ENCODE assay signal across 9 mouse cellular contexts in genomic region chr11:84957591-84958270, GRCm38 (mm10). TPM values are rescaled to one million over a fixed set of nuclear protein-coding genes. Genes with fewer than 3 reads are reported as not detected.
DNase-seq lines count a peak whose midpoint lies in the region; ATAC-seq and TF ChIP-seq lines count a peak whose summit lies in the region.
"Had no signal": no experiment of that assay in that cellular context is flagged by ENCODE, and none has a peak within 500 bp of the region (broad histone marks: within the 10 kb centered on the region; RNA-seq: fewer than 3 reads in every experiment).

TSS of gene Car4 (plus strand) at chr11:84957786.

- ATAC-seq in forebrain, embryonic 11.5 days (replicated peaks; ENCODE audit: low FRiP score) = no peak
- ATAC-seq in hindbrain, embryonic 11.5 days (ENCODE audit: low FRiP score) = no peak
- ATAC-seq in stomach, postnatal 0 days (ENCODE audit: low FRiP score, low TSS enrichment) = no peak

- no peaks in the 10 kb centered on the region for H3K9me3 ChIP-seq in forebrain, embryonic 11.5 days (ENCODE audit: control insufficient read depth, low read length)
- H3K9me3 ChIP-seq in hindbrain, embryonic 11.5 days (ENCODE audit: control insufficient read depth, low read length) = no peaks in the 10 kb centered on the region
- no peaks in the 10 kb centered on the region for H3K9me3 ChIP-seq in stomach, postnatal 0 days (ENCODE audit: control insufficient read depth, low read length)

- H3K4me1 ChIP-seq in forebrain, embryonic 11.5 days (replicated peaks; ENCODE audit: control insufficient read depth, insufficient read depth, low read length) = peaks cover 7% of the 10 kb centered on the region; the same call in 1 of the 2 replicates
- H3K4me1 ChIP-seq in hindbrain, embryonic 11.5 days (replicated peaks; ENCODE audit: control insufficient read depth, insufficient read depth, low read length) = peaks cover 7% of the 10 kb centered on the region; the same call in 1 of the 2 replicates
- 0 out of 2 replicates have a peak, but pooled peaks cover 2% of the 10 kb centered on the region for H3K4me1 ChIP-seq in stomach, postnatal 0 days (replicated peaks; ENCODE audit: control insufficient read depth, insufficient read depth)

- no peaks in the 10 kb centered on the region for H3K36me3 ChIP-seq in forebrain, embryonic 11.5 days (ENCODE audit: control insufficient read depth, insufficient read depth, low read length)
- H3K36me3 ChIP-seq in hindbrain, embryonic 11.5 days (ENCODE audit: control insufficient read depth, insufficient read depth, low read length) = no peaks in the 10 kb centered on the region
- H3K36me3 ChIP-seq in stomach, postnatal 0 days (ENCODE audit: control insufficient read depth, insufficient read depth, low read length) = no peaks in the 10 kb centered on the region

- no peak for TF ChIP-seq EP300 in stomach, postnatal 0 days (optimal IDR thresholded peaks at IDR 0.05)

- H3K27me3 ChIP-seq in forebrain, embryonic 11.5 days (ENCODE audit: control insufficient read depth, insufficient read depth, low read length) = peaks cover 31% of the 10 kb centered on the region
- peaks cover 26% of the 10 kb centered on the region for H3K27me3 ChIP-seq in hindbrain, embryonic 11.5 days (ENCODE audit: control insufficient read depth, insufficient read depth, low read length)
- H3K27me3 ChIP-seq in stomach, postnatal 0 days (ENCODE audit: control insufficient read depth, insufficient read depth, low read length) = no peaks in the 10 kb centered on the region

- H3K4me3 ChIP-seq in forebrain, embryonic 11.5 days (ENCODE audit: low read depth, low read length) = peak within 1 kb of the TSS; percentile 25
- peak within 1 kb of the TSS; percentile 32 for H3K4me3 ChIP-seq in hindbrain, embryonic 11.5 days (ENCODE audit: low read depth, low read length)
- peak within 1 kb of the TSS; percentile 17; the same call in 1 of the 2 replicates for H3K4me3 ChIP-seq in stomach, postnatal 0 days (ENCODE audit: low read depth, low read length)

- TF ChIP-seq CTCF in stomach, postnatal 0 days (IDR thresholded peaks at IDR 0.05; ENCODE audit: low read depth) = no peak

- H3K27ac ChIP-seq in forebrain, embryonic 11.5 days (ENCODE audit: low read depth, low read length) = no peak within 1 kb of the TSS
- no peak within 1 kb of the TSS for H3K27ac ChIP-seq in hindbrain, embryonic 11.5 days (ENCODE audit: low read depth, low read length)
- H3K27ac ChIP-seq in stomach, postnatal 0 days (replicated peaks) = no peak within 1 kb of the TSS

- under 1% methylated on average over 49 of the region's 49 CpGs for WGBS in forebrain, embryonic 11.5 days
- under 1% methylated on average over 48 of the region's 49 CpGs for WGBS in hindbrain, embryonic 11.5 days
- WGBS in stomach, postnatal 0 days = 1% methylated on average over 46 of the region's 49 CpGs

- peak within 1 kb of the TSS; percentile 55 for H3K4me2 ChIP-seq in forebrain, embryonic 11.5 days (ENCODE audit: low read depth, low read length, severe bottlenecking)
- peak within 1 kb of the TSS; percentile 53 for H3K4me2 ChIP-seq in hindbrain, embryonic 11.5 days (replicated peaks; ENCODE audit: low read depth, low read length)
- peak within 1 kb of the TSS; percentile 23 for H3K4me2 ChIP-seq in stomach, postnatal 0 days (replicated peaks; ENCODE audit: low read depth)

- H3K9ac ChIP-seq in forebrain, embryonic 11.5 days (ENCODE audit: low read length) = no peak within 1 kb of the TSS; the same call in 1 of the 2 replicates
- H3K9ac ChIP-seq in hindbrain, embryonic 11.5 days (ENCODE audit: low read depth, low read length) = 0 out of 2 replicates have a peak within 1 kb of the TSS, but pooled peaks have one; percentile 15
- H3K9ac ChIP-seq in stomach, postnatal 0 days (ENCODE audit: low read length) = no peak within 1 kb of the TSS

- peak; percentile 49 for DNase-seq in right cerebral cortex, adult 18-20 months
- no peak for DNase-seq in right cerebral cortex, postnatal 4 days
- DNase-seq in forebrain, embryonic 11.5 days (ENCODE audit: low spot score) = peak; percentile 64
- DNase-seq in hindbrain, embryonic 11.5 days (ENCODE audit: low spot score) = peak; percentile 50
- no peak for DNase-seq in layer of hippocampus, postnatal 10 days (ENCODE audit: low spot score in 2 of 2)
- DNase-seq in lung, postnatal 25 days (ENCODE audit: low spot score) = peak; percentile 32
- peak; percentile 17 for DNase-seq in stomach, postnatal 0 days (ENCODE audit: low spot score)
- DNase-seq in urinary bladder, adult 18-20 months (ENCODE audit: low spot score in 2 of 2) = no peak

RNA-seq across cellular contexts. Expression of gene Car4, which starts in this region (rescaled TPM):
- polyA plus RNA-seq in forebrain, embryonic 11.5 days (2014; fragmentation: Nextera tagmentation; extraction: Ambion mirVana) = 1.3 and 1.4 TPM in 2 replicates
- polyA plus RNA-seq in hindbrain, embryonic 11.5 days (2014; fragmentation: Nextera tagmentation; extraction: Ambion mirVana) = 3.0 and 3.7 TPM in 2 replicates
- total RNA-seq in layer of hippocampus, postnatal 10 days (2021) = 10 to 100 TPM; 56.8 to 63.0 TPM
- 1.3 and 1.5 TPM in 2 replicates for polyA plus RNA-seq in stomach, postnatal 0 days (2015; fragmentation: Nextera tagmentation; extraction: Ambion mirVana)
- polyA plus RNA-seq: liver, embryonic 16.5 days had no signal

Comparison
In these comparisons a context has a peak if more than half of its experiments do, and no peak if none do; other contexts are left out.
1. DNase-seq: peak in right cerebral cortex, adult 18-20 months (single experiment), forebrain, embryonic 11.5 days (single experiment), hindbrain, embryonic 11.5 days (single experiment), lung, postnatal 25 days (single experiment) and stomach, postnatal 0 days (single experiment); none in right cerebral cortex, postnatal 4 days (single experiment), layer of hippocampus, postnatal 10 days (0 of 2) and urinary bladder, adult 18-20 months (0 of 2).
2. Peak in every context shown above with its lines, with median percentiles within 50 percentile points of each other: H3K4me2 ChIP-seq and H3K4me3 ChIP-seq.